Mouse (Mus musculus): Measurements from ENCODE around the gene Hsd17b11.

DNA sequence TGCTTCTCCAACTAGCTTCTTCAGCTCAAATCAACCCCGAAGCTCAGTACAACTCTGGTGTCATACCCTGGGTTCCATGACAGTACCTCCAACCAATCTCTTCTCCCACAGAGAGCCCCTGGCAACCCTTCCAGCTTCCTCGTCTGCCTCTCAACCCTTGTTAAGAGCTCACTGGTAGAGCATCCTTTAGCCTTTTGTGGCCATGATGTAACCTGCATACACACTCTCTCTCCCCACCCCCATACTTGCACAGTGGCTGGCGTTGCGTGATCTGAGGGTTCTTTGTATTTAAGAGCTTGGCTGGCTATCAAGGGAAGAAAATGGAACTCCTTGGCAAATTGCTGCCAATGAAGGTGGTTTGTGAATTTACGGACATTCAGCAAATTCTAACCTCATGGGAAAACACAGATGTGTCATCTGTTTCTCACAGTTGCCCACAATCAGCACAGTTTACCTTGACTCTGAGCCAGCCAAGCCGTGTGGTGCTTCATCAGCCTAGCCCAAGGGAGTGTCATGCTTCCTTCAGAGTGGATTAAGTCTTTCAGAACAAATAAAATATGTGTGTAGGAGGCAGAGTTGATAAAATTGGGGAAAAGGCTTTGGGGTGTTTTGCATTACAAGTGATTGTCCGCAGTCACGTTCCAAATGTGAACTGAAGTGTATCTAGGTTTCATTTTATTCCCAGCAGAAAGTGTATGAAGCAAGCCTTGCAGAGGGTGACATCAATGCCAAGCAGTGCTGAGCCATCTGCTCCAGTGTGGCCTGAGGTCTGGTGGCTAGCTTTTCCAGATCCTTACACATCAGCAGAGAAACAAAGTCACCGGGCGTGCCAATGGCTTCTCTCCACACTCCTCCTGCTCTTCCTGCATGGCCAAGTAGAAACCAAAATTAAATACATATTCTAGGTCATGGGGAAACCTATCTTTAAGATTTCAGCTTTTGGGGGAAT, 68.3 kb downstream of the Hsd17b11 start:
- TF ChIP-seq EP300 (optimal IDR thresholded peaks at IDR 0.05): no peak
- TF ChIP-seq CTCF (IDR thresholded peaks at IDR 0.05; ENCODE audit: low read depth): no peak

Measured in stomach, postnatal 0 days (tissue).